Mouse (Mus musculus) liver (tissue): ENCODE results near the gene Samd14.
"Not testable (repeated sequence)": the region's sequence is repeated elsewhere in the genome, so short reads cannot be mapped to it uniquely, and the experiment has no call there.

Experiments used
- DNase-seq: peaks from one replicate; pipeline ENCODE4 v3.0.0-alpha.2; 2020; ENCODE audit warnings: mixed read lengths

The Samd14 gene

GRCm38 (mm10) chr11:95009629-95010014, at the start of gene Samd14:
Gene Samd14, plus strand, starts transcription at chr11:95009879.
- DNase-seq, result peak; percentile 87

GRCm38 (mm10) chr11:94962534-94963101, 47.1 kb upstream of the Samd14 start:
- no peak for DNase-seq

GRCm38 (mm10) chr11:94967419-94967818, 42.3 kb upstream of the Samd14 start, which contains the start of gene Hils1:
Gene Hils1, plus strand, starts transcription at chr11:94967593.
- no peak for DNase-seq

DNA sequence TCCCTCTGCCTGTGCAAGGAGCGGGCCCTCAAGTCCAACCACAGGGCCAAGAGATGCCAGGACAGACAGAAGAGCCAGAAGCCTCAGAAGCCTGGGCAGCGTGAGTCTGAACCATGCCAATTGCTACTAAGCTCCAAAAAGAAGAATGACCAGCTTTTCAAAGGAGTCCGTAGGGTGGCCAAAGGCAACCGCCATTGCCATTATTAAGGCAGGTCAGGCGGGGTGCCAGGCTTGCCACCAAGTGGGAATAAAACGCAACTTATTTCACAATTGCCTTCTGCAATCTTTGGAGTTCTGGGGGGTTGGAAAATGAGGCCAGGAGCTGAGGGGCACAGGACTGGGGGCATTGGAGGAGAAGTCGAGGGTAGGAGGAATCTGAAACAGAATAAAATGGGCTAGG, 41.5 kb upstream of the Samd14 start:
- DNase-seq, result no peak

DNA sequence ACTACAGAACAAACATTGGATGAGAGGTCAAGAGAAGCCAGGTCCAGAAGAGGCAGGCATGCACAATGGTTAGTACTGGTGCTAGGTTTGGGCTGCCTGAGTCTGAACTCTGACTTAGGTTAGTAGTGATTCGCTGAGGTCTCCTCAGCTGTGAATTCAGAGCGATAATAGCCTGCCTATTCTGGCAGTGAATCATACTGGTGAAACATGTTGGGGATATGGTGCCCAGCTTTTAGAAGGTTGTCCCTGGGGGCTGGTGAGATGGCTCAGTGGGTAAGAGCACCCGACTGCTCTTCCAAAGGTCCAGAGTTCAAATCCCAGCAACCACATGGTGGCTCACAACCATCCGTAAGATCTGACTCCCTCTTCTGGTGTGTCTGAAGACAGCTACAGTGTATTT, 40.0 kb upstream of the Samd14 start:
- not testable (repeated sequence) for DNase-seq

DNA sequence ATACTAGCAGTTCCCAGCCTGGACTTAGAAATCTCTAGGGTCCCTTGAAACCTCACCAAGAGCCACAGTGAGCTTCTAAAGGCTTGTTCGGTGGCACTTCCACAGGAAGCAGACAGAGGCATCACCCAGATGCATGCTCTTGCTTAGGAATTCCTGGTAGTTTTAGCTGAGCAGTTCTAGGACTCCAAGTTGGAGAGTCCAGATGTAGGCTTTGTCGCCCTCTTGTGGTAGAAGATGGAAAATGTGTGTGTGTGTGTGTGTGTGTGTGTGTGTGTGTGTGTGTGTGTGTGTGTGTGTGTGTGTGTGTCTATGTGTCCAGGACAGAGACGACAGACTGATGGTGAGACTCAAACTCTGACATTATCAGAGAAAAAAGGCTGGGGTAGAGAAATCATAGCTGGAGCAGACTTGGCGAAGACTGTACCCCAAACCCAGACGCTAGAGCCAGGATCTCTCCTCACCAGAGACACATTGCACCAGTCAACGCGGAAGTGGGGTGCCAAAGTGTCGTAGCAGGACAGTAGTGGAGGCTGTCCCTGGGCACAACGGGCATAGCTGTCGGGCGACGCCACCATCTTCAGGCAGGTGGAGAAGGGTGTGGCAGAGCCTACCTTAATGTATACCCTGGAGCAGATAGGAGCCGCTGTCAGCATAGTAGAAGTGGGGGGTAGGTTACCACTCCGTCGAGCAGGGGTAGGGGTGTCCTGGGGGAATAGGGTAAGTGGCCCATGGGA, 39.3 kb upstream of the Samd14 start:
- peak; percentile 61 for DNase-seq

DNA sequence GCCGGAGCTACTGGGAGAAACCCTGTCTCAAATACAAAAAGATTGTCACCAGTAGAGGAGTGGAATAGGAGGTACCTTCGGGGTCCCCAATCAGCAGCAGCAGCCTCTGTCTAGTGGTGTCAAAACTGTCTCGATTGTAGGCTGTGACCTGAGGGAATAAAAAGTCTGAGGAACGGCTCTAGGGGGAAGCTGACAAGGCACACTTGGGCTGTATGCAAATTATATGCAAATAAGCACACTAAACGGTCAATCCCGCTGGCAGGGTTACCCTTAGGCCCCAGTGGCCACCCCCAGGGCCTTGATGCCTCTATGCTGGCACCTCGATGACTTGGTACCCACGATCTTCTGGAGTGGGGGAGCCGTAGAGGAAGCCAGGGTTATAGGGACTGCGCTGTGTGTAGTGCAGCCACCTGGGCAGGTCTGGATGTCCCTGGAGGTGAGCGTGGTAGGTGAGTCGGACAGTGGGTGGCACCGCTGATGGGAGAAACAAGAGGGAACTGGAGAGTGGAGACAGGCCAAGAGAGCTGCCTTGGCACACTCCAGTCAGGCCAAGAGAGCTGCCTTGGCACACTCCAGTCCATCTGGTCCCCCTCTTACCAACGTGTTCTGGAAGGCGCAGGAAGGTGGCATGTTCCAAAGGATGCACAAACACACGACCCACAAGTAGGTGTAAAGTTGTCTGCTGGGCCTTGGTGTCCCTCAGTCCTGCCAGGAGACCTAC, 37.6 kb upstream of the Samd14 start:
- no peak for DNase-seq

DNA sequence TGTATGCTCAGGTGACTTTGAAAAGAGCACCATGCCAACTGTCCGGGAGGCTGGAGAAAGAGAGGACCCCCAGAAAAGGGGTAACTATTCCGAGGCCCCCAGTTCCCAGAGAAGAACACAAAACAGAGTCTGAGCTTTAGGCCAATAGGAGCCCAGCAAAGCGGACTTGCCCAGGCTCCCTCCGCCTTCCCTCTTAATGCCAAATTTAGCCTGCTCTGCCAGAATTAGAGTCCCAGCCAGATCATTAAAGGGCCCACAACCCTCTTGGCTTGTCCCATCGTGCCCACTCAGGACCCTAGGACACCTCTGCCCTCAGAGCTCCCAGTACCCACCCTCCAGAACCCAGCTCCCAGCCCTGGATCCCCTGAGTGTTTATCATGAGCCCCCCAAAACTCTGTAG, 36.8 kb upstream of the Samd14 start:
- DNase-seq, result no peak

GRCm38 (mm10) chr11:94973313-94973712, 36.4 kb upstream of the Samd14 start:
- no peak for DNase-seq

- no peak for DNase-seq
Measured at GRCm38 (mm10) chr11:94974951-94975350, 34.7 kb upstream of the Samd14 start.

DNA sequence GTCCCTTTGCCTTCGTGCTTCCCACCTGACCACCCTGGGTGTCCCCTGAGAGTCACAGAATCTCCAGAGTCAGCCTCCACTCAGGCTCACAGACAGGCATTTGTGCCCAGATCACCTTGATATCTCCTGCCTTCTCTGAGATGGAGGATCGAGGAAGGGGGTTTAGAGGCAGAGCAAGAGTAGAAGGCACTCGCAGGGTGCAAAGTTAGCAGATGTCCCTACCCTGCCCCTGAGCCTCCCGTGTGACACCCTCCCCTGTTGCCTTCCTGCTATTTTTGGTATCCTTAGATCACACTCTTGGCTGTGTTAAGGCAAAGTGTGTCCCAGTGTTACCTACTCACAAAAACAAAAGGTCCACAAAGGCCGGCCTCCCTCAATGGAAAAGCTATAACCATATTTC, 33.5 kb upstream of the Samd14 start, which contains the start of gene Sgca:
Gene Sgca (minus strand): TSS at position 129 of the 400 bp plus-strand sequence.
- no peak for DNase-seq

DNA sequence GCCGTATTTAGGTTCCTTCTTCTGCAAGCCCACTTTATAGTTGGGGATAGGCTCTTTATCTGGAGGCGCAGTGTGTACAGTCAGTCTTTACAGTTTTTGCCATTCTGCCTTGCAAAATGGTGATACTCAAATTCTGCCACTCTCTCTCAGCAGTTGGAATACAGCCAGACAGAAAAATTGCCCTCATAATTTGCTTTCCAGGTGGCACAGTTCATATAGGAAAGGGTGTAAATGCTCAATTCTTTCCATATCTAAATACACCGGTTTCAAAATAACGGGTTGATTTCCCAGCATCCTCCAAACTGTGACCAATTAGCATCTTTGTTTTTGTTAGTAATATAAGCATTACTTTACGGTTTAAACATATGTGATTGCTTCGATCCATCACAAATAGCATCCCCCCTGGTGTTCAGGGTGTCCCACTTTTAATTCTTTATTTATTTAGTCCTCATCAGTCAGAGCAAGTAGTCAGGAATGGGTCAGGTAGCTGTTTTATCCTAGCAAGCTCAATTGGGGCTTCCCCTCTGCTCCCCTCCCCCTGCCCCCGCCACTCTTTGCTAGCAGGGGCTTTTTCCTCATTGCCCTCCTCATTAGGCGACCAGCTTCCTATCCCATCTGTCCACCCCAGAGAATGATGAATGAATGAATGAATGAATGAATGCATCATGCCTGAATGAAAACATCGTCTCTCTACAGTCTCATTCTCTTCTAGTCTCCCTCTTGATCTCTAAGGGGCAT, 31.3 kb upstream of the Samd14 start:
- no peak for DNase-seq

GRCm38 (mm10) chr11:94978947-94979346, 30.7 kb upstream of the Samd14 start:
- DNase-seq, result peak; percentile 96

GRCm38 (mm10) chr11:94979462-94980179, 30.1 kb upstream of the Samd14 start:
- DNase-seq, result no peak

GRCm38 (mm10) chr11:94985140-94985539, 24.5 kb upstream of the Samd14 start:
- peak; percentile 46 for DNase-seq

GRCm38 (mm10) chr11:94985822-94986221, 23.9 kb upstream of the Samd14 start:
- DNase-seq, result no peak

GRCm38 (mm10) chr11:94986435-94986834, 23.2 kb upstream of the Samd14 start:
- DNase-seq, result no peak

DNA sequence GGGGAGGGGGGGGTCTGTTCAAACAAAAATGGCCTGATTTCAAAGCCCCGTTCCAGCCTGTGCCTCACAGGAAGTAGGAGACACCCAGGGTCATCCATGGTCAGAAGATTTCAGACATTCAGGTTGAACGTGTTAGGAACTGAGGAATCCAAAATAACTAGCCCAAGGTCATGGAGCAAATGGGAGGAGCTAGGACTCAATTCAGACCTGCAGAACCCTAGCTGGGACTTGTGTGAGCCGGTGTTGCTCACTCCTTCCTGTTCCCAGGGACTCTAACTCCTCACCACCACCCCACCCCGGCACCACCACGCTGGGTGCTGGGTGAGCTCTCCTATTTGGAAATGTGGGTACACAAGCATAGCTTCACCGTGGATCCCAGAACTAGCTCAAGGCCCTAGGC, 22.3 kb upstream of the Samd14 start:
- no peak for DNase-seq

DNA sequence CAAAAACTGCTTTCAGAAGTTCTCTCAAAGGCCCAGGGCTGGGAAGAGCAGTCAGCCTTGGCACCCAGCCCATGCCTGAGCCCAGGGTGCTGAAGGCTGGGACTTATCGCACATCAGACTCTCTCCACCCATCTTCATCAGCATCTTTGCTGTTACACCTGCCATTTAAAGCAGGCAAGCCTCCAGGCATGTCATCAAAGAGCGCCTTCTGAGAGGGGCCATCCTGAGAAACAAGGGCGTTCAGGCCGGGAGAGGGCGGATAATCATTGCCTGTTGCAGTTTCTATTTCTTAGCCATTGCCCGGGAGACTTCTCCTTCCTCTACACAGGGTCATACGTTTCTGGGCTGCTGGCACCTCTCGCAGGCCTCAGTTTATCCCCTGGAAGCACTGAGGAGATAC, 21.8 kb upstream of the Samd14 start:
- DNase-seq, result no peak

DNA sequence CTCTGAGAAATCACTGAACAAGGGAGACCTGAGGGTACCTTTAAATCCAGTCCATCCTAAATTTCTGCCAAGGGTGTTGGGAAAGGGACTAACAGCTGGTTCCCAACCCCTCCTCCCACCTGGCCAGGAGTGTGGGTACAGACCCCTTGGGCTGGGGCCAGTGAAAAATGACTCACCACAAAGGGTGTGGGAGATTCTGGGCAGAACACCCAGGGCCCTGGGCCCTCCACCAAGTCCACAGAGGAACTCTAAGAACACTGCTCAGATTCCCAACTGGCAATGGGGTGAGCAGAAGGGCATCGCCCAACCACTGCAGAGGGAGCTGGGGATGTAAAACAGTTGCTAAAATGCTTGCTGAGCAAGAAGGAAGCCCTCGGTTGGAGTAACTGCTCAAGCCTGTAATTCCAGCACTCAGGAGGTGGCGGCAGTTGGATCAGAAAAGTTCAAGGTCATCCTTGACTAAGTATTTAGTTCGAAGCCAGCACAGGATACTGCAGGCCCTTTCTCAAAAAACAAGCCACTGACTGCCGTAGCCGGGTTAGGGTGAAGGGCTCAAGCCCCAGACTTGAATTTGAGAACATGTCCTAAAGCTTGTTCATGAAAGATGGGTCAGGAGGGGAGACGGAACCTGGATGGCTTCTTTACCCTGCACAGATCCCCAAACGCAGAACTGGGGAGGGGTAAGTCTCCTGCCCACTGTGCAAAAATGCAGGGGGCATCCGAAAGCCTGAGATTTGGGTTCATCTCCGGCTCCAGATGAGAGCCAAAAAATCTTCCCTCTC, 20.7 kb upstream of the Samd14 start:
- DNase-seq, result no peak

GRCm38 (mm10) chr11:94989562-94990017, 20.1 kb upstream of the Samd14 start:
- DNase-seq, result peak; percentile 86
